Mouse (Mus musculus) testis, adult 2 months (tissue): Measurements from ENCODE around the gene Rad23a.

Experiments
- CTCF ChIP-seq: fragments of 200-500 bp; IDR thresholded peaks from 2 replicates; pipeline ENCODE4 v1.5.1; 2012; ENCODE audit warnings: low read depth, mild to moderate bottlenecking, inconsistent platforms, low read length, moderate library complexity; ENCODE audit not compliant: control insufficient read depth, insufficient read depth, insufficient replicate concordance
- POLR2A ChIP-seq: fragments of 200-500 bp; IDR thresholded peaks from 2 replicates; pipeline ENCODE4 v1.6.1; 2012; ENCODE audit warnings: low read depth, mild to moderate bottlenecking, inconsistent platforms, low read length, moderate library complexity; ENCODE audit not compliant: control insufficient read depth

DNA sequence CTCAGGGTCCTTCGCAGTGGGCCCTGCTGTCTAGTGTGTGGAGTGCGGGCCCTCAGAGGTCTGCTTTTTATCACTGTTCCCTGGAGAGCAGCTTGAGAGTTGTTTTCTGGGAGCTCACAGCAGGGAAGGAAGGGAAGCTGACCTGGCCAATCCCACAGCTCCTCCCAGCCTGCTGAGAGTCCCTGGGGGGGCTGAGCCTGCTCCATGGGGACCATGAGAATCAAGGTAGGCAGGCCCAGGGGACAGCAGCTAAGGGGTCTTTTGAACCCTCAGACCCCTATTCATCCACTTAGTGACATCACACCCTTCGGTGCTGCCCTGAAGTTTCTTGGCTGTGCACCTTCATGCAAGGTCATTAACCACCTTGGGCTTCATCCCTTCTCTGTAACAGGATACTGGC lies 17.7 kb downstream of the Rad23a start, which contains the start of gene Dand5:
- TF ChIP-seq POLR2A (no peak), CTCF (no peak)
